23 mouse cellular contexts compared by ENCODE assay signal in genomic region chr11:53260056-53260455, GRCm38 (mm10). TPM values are rescaled to one million over a fixed set of nuclear protein-coding genes. Genes with fewer than 3 reads are reported as not detected.
A peak's percentile ranks its signal among the peaks of the same experiment; 100 is the strongest.
DNase-seq lines count a peak whose midpoint lies in the region; ATAC-seq and TF ChIP-seq lines count a peak whose summit lies in the region.
"Had no signal": no experiment of that assay in that cellular context is flagged by ENCODE, and none has a peak within 500 bp of the region (broad histone marks: within the 10 kb centered on the region; RNA-seq: fewer than 3 reads in every experiment).

No protein-coding gene starts in this region.

- H3K36me3 ChIP-seq in intestine, embryonic 16.5 days (ENCODE audit: control insufficient read depth, insufficient read depth, low read length): peaks cover 11% of the 10 kb centered on the region
- H3K36me3 ChIP-seq in intestine, embryonic 15.5 days: peaks cover 9% of the 10 kb centered on the region
- peaks cover 40% of the 10 kb centered on the region for H3K36me3 ChIP-seq in ES-Bruce4 (ENCODE audit: control insufficient read depth, insufficient read depth, low read length, poor library complexity, severe bottlenecking)
- peaks cover 20% of the 10 kb centered on the region for H3K36me3 ChIP-seq in forebrain, embryonic 16.5 days (ENCODE audit: control insufficient read depth, insufficient read depth)

- ATAC-seq in intestine, embryonic 16.5 days: peak; percentile 46; the same call in 1 of the 2 replicates
- ATAC-seq in intestine, embryonic 15.5 days: no peak
- no peak for ATAC-seq in erythroid progenitor cell, adult 5-6 weeks (replicated peaks; ENCODE audit: low FRiP score, poor library complexity, severe bottlenecking)
- ATAC-seq in forebrain, embryonic 16.5 days: no peak
- ATAC-seq: Patski had no signal

- no peak overlapping the region for H3K4me3 ChIP-seq in intestine, embryonic 16.5 days (ENCODE audit: low read length)
- H3K4me3 ChIP-seq in intestine, embryonic 15.5 days (replicated peaks): no peak overlapping the region
- H3K4me3 ChIP-seq in ES-Bruce4 (ENCODE audit: low read depth, low read length): no peak overlapping the region
- H3K4me3 ChIP-seq in forebrain, embryonic 16.5 days (replicated peaks; ENCODE audit: low read length): no peak overlapping the region
- H3K4me3 ChIP-seq: forebrain, embryonic 10.5 days; gastrocnemius, adult 2 months; heart, embryonic 10.5 days; hindbrain, embryonic 10.5 days; limb, embryonic 15.5 days; liver, embryonic 15.5 days; midbrain, embryonic 12.5 days; myocyte had no signal

- no peak for TF ChIP-seq POLR2A in ES-Bruce4 (IDR thresholded peaks at IDR 0.05; ENCODE audit: insufficient read depth, low read length)

- peaks cover 2% of the 10 kb centered on the region; the same call in 1 of the 2 replicates for H3K4me1 ChIP-seq in intestine, embryonic 16.5 days (ENCODE audit: control insufficient read depth, insufficient read depth, low read length)
- H3K4me1 ChIP-seq in intestine, embryonic 15.5 days (replicated peaks): no peaks in the 10 kb centered on the region
- H3K4me1 ChIP-seq in ES-Bruce4 (ENCODE audit: control insufficient read depth, insufficient read depth, low read length): peaks cover 4% of the 10 kb centered on the region
- no peaks in the 10 kb centered on the region for H3K4me1 ChIP-seq in forebrain, embryonic 16.5 days (replicated peaks; ENCODE audit: control insufficient read depth, insufficient read depth, low read length)
- H3K4me1 ChIP-seq: forebrain, embryonic 10.5 days; hindbrain, embryonic 10.5 days; limb, embryonic 15.5 days; liver, embryonic 15.5 days; midbrain, embryonic 12.5 days had no signal

- no peak overlapping the region for H3K4me2 ChIP-seq in intestine, embryonic 16.5 days (ENCODE audit: low read depth, low read length)
- H3K4me2 ChIP-seq in intestine, embryonic 15.5 days (replicated peaks): no peak overlapping the region
- no peak overlapping the region for H3K4me2 ChIP-seq in forebrain, embryonic 16.5 days (ENCODE audit: low read length)
- H3K4me2 ChIP-seq: limb, embryonic 15.5 days; liver, embryonic 15.5 days; midbrain, embryonic 12.5 days had no signal

- H3K27me3 ChIP-seq in intestine, embryonic 16.5 days (replicated peaks; ENCODE audit: control insufficient read depth, insufficient read depth, low read length): no peaks in the 10 kb centered on the region
- H3K27me3 ChIP-seq in intestine, embryonic 15.5 days (replicated peaks): no peaks in the 10 kb centered on the region
- H3K27me3 ChIP-seq in ES-Bruce4 (ENCODE audit: control insufficient read depth, insufficient read depth, low read length, poor library complexity, severe bottlenecking): no peaks in the 10 kb centered on the region
- H3K27me3 ChIP-seq in forebrain, embryonic 16.5 days (replicated peaks; ENCODE audit: control insufficient read depth, insufficient read depth, low read length): no peaks in the 10 kb centered on the region
- H3K27me3 ChIP-seq: CH12.LX; limb, embryonic 15.5 days; liver, embryonic 15.5 days; midbrain, embryonic 12.5 days; Patski had no signal

- H3K9ac ChIP-seq in intestine, embryonic 16.5 days (ENCODE audit: low read depth, low read length): no peak overlapping the region
- no peak overlapping the region for H3K9ac ChIP-seq in intestine, embryonic 15.5 days
- no peak overlapping the region for H3K9ac ChIP-seq in ES-Bruce4 (ENCODE audit: low read depth, poor library complexity, severe bottlenecking)
- no peak overlapping the region for H3K9ac ChIP-seq in forebrain, embryonic 16.5 days (replicated peaks; ENCODE audit: low read depth, low read length)
- H3K9ac ChIP-seq: limb, embryonic 15.5 days; liver, embryonic 15.5 days; midbrain, embryonic 12.5 days had no signal

- no peak overlapping the region; the same call in 1 of the 2 replicates for H3K27ac ChIP-seq in intestine, embryonic 16.5 days (ENCODE audit: low read length)
- H3K27ac ChIP-seq in intestine, embryonic 15.5 days: no peak overlapping the region
- H3K27ac ChIP-seq in ES-Bruce4 (ENCODE audit: insufficient read depth, low read length): peak overlapping the region; percentile 73
- no peak overlapping the region for H3K27ac ChIP-seq in forebrain, embryonic 16.5 days (ENCODE audit: low read length)
- H3K27ac ChIP-seq: forebrain, embryonic 10.5 days; gastrocnemius, adult 2 months; heart, embryonic 10.5 days; hindbrain, embryonic 10.5 days; limb, embryonic 15.5 days; liver, embryonic 15.5 days; midbrain, embryonic 12.5 days had no signal

- peak; percentile 32 for DNase-seq in NIH3T3 (ENCODE audit: low read depth)
- peak; percentile 8 for DNase-seq in lung, postnatal 36 days
- DNase-seq: cerebellum, adult 11-12 months; cerebellum, postnatal 25 days; embryo, embryonic 11 days; gastrocnemius, adult 2 months; kidney, adult 2 months; kidney, postnatal 10 days; thymus, postnatal 36 days had no signal

- TF ChIP-seq EP300 in ES-Bruce4 (IDR thresholded peaks at IDR 0.05; ENCODE audit: insufficient read depth, low read depth, low read length): no peak

- no peak for TF ChIP-seq CTCF in ES-Bruce4 (IDR thresholded peaks at IDR 0.05; ENCODE audit: low read depth, low read length)

- WGBS in intestine, embryonic 16.5 days: 64% methylated on average over 1 of the region's 1 CpGs
- WGBS in intestine, embryonic 15.5 days: 66% methylated on average over 1 of the region's 1 CpGs
- 87% methylated on average over 1 of the region's 1 CpGs for WGBS in forebrain, embryonic 16.5 days

- H3K9me3 ChIP-seq in intestine, embryonic 16.5 days (ENCODE audit: control insufficient read depth, low read length): no peaks in the 10 kb centered on the region
- no peaks in the 10 kb centered on the region for H3K9me3 ChIP-seq in intestine, embryonic 15.5 days
- H3K9me3 ChIP-seq in ES-Bruce4 (replicated peaks; ENCODE audit: control insufficient read depth, insufficient read depth, low read length, poor library complexity, severe bottlenecking): no peaks in the 10 kb centered on the region
- H3K9me3 ChIP-seq in forebrain, embryonic 16.5 days (ENCODE audit: control insufficient read depth, low read length): no peaks in the 10 kb centered on the region
- H3K9me3 ChIP-seq: forebrain, embryonic 10.5 days; heart, embryonic 10.5 days; hindbrain, embryonic 10.5 days; limb, embryonic 15.5 days; liver, embryonic 15.5 days; midbrain, embryonic 12.5 days had no signal

RNA-seq across cellular contexts. Expression of gene Hspa4, which starts 40.2 kb away (rescaled TPM):
- polyA plus RNA-seq in intestine, embryonic 16.5 days (2015; fragmentation: Nextera tagmentation; extraction: Ambion mirVana): 85.2 and 85.9 TPM in 2 replicates
- 103 and 106 TPM in 2 replicates for polyA plus RNA-seq in intestine, embryonic 15.5 days (2015; fragmentation: Nextera tagmentation; extraction: Ambion mirVana)
- polyA plus RNA-seq in ES-Bruce4 (2011; ENCODE audit: insufficient read depth, insufficient read length, low read depth, missing spikeins): 545 and 634 TPM in 2 replicates
- total RNA-seq in erythroid progenitor cell, adult 5-6 weeks (2015; ENCODE audit: low replicate concordance): 36.5 and 48.7 TPM in 2 replicates
- 101 and 152 TPM in 2 replicates for total RNA-seq in erythroid progenitor cell, adult 5-6 weeks (2017; ENCODE audit: low replicate concordance)
- 52.6 and 55.2 TPM in 2 replicates for polyA plus RNA-seq in forebrain, embryonic 16.5 days (2015; fragmentation: Nextera tagmentation; extraction: Ambion mirVana)
